Mouse (Mus musculus): ENCODE results near the gene Odf2l.

DNA sequence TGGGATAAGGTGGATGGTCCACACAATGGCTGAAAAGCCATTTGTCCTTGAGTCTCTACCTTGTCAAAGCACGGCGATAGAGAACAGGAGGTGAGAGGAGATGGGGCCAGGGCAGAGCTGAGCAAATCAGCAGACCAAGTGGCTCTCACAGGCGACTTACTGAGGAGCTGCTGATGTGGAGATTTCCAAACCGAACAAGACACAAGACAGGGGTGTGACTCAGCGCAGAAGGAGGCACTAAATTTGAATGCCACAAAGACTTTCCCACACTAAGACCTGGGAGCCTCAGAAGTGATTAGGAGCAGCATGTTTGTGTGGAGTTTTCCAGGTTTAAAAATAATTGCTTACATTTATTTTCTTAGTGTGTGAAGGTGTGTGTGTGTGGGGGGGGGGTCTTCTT is 14.6 kb upstream of the Odf2l start:
- TF ChIP-seq CTCF (conservative IDR thresholded peaks at IDR 0.05; ENCODE audit: insufficient read depth, insufficient read length, low read depth, low read length) (no peak), POLR2A (IDR thresholded peaks at IDR 0.05; ENCODE audit: low read depth, low read length) (no peak)

All from kidney, adult 2 months (tissue).